Mouse (Mus musculus) embryonic facial prominence, embryonic 12.5 days (tissue): ENCODE measurements at regions not wholly inside any gene's neighbourhood (a gene's known extent, or its start where the extent isn't known, plus 50 kb on each side); places are given as distances from the start of the nearest gene placed in this dataset.

Experiments
- ATAC-seq: fragments of 200-750 bp; cut with Nextera tagmentation; 2 replicates; pipeline ENCODE4 v1.8.0; 2017; ENCODE audit not compliant: insufficient number of reproducible peaks, insufficient read depth, low FRiP score, low TSS enrichment
- H3K27ac ChIP-seq: fragments of 300-500 bp; sonication (generic); 2 replicates; pipeline ENCODE4 v1.5.1; 2016; ENCODE audit warnings: mild to moderate bottlenecking
- H3K27me3 ChIP-seq: fragments of 300-500 bp; sonication (generic); 2 replicates; pipeline ENCODE4 v1.6.1; 2016; ENCODE audit warnings: mild to moderate bottlenecking, moderate library complexity
- H3K36me3 ChIP-seq: fragments of 300-500 bp; sonication (generic); 2 replicates; pipeline ENCODE4 v1.6.1; 2016; ENCODE audit warnings: mild to moderate bottlenecking
- H3K4me1 ChIP-seq: fragments of 300-500 bp; sonication (generic); 2 replicates; pipeline ENCODE4 v1.6.1; 2016
- H3K4me2 ChIP-seq: fragments of 300-500 bp; sonication (generic); replicated peaks from 2 replicates; pipeline ENCODE4 v1.6.1; 2016; ENCODE audit warnings: mild to moderate bottlenecking, moderate library complexity
- H3K4me3 ChIP-seq: fragments of 300-500 bp; sonication (generic); 2 replicates; pipeline ENCODE4 v1.5.1; 2016; ENCODE audit warnings: mild to moderate bottlenecking
- H3K9ac ChIP-seq: fragments of 300-500 bp; sonication (generic); 2 replicates; pipeline ENCODE4 v1.6.1; 2016; ENCODE audit warnings: mild to moderate bottlenecking, moderate library complexity
- H3K9me3 ChIP-seq: fragments of 300-500 bp; sonication (generic); 2 replicates; pipeline ENCODE4 v1.6.1; 2016; ENCODE audit warnings: mild to moderate bottlenecking, moderate library complexity
- WGBS: fragments of 180-500 bp; shearing (Covaris S2); methylation state at CpG from one replicate; pipeline ENCODE4 v1.1.7; 2016; 5-methylcytosine and 5-hydroxymethylcytosine counted together

GRCm38 (mm10) chr14:105482644-105483351, 224.4 kb downstream of the Ndfip2 start:
- 6% methylated on average over 16 of the region's 16 CpGs for WGBS
- 0 out of 2 replicates have a peak overlapping the region, but pooled peaks have one; percentile 41 for H3K27ac ChIP-seq
- ATAC-seq = no peak

GRCm38 (mm10) chr14:105480048-105480447, 221.7 kb downstream of the Ndfip2 start:
- H3K4me3 ChIP-seq = peak overlapping the region; percentile 12; the same call in 1 of the 2 replicates

More at GRCm38 (mm10) chr14:105482644-105483351, 224.4 kb downstream of the Ndfip2 start:
- H3K4me2 ChIP-seq = peak overlapping the region; percentile 37
- peak overlapping the region; percentile 32; the same call in 1 of the 2 replicates for H3K9ac ChIP-seq
- H3K4me3 ChIP-seq = peak overlapping the region; percentile 1; the same call in 1 of the 2 replicates
- no peaks in the 10 kb centered on the region for H3K36me3 ChIP-seq
- H3K9me3 ChIP-seq = no peaks in the 10 kb centered on the region
- H3K4me1 ChIP-seq = peaks cover 20% of the 10 kb centered on the region
- no peaks in the 10 kb centered on the region for H3K27me3 ChIP-seq

DNA sequence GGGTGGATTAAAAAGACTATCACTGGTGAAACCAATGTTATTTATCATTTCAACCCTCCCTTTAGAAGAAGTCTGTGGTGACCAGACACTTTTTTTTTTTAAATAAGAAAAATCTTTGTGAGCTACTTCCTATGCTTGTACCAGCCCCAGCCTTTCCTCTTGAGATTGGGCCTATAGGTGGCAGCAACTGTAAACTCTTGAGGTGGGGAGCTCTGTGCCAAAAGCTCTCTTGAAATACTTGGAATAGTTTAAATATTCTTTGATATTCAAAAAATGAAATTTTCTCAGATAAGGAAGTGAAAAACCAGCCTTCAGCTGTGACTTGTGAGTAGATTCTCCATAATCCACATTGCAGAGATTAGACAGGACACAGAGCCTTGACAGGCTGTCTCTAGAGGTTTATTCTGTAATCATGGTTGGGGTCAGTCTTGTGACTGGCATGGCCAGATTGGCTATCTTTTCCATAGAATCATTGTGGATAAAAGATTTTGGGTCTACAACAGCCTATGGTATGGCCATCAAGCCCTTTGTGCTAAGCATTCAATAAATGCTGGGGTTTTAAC, 216.7 kb downstream of the Ndfip2 start:
- ATAC-seq = no peak
- Histone ChIP-seq H3K9me3 (no peaks in the 10 kb centered on the region), H3K36me3 (no peaks in the 10 kb centered on the region), H3K27ac (no peak overlapping the region), H3K9ac (no peak overlapping the region), H3K4me1 (peaks cover 3% of the 10 kb centered on the region), H3K4me2 (no peak overlapping the region), H3K27me3 (no peaks in the 10 kb centered on the region), H3K4me3 (no peak overlapping the region)

More at GRCm38 (mm10) chr14:105480048-105480447, 221.7 kb downstream of the Ndfip2 start:
- no peaks in the 10 kb centered on the region for H3K9me3 ChIP-seq
- H3K27ac ChIP-seq = peak overlapping the region; percentile 70
- no peak for ATAC-seq
- no peaks in the 10 kb centered on the region for H3K27me3 ChIP-seq
- H3K4me2 ChIP-seq = peak overlapping the region; percentile 41
- no peaks in the 10 kb centered on the region for H3K36me3 ChIP-seq
- WGBS = 14% methylated on average over 9 of the region's 9 CpGs
- peaks cover 20% of the 10 kb centered on the region for H3K4me1 ChIP-seq
- no peak overlapping the region for H3K9ac ChIP-seq

- Histone ChIP-seq H3K36me3 (no peaks in the 10 kb centered on the region), H3K27me3 (no peaks in the 10 kb centered on the region), H3K9me3 (no peaks in the 10 kb centered on the region), H3K4me2 (no peak overlapping the region), H3K27ac (no peak overlapping the region), H3K9ac (no peak overlapping the region), H3K4me1 (no peaks in the 10 kb centered on the region), H3K4me3 (no peak overlapping the region)
- ATAC-seq = no peak
- WGBS = 65% methylated on average over 3 of the region's 3 CpGs
Observed at GRCm38 (mm10) chr14:105448919-105449458, 190.6 kb downstream of the Ndfip2 start.

DNA sequence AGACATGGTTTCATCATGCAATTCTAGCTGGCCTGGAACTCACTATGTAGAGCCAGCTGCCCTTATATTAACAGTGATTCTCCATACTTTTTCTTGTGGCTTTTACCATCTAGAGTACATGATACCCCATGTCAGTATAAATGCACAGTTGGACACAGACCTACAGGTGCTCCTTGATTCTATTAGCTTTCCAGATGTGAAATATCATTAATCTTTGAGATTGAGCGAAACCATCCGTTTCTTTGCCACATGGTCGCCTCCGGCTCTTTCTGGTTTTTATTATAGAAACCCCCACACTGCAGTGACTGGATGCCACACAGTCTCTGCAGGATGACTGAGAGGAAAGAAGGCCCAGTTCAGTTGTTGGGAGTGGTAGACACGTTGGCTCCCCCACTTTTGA, 188.7 kb downstream of the Ndfip2 start:
- 50% methylated on average over 5 of the region's 5 CpGs for WGBS
- no peak overlapping the region for H3K4me3 ChIP-seq
- no peaks in the 10 kb centered on the region for H3K36me3 ChIP-seq
- no peak overlapping the region for H3K9ac ChIP-seq
- no peak for ATAC-seq
- no peaks in the 10 kb centered on the region for H3K27me3 ChIP-seq
- no peak overlapping the region for H3K27ac ChIP-seq
- H3K4me1 ChIP-seq = no peaks in the 10 kb centered on the region
- H3K9me3 ChIP-seq = no peaks in the 10 kb centered on the region
- H3K4me2 ChIP-seq = no peak overlapping the region

DNA sequence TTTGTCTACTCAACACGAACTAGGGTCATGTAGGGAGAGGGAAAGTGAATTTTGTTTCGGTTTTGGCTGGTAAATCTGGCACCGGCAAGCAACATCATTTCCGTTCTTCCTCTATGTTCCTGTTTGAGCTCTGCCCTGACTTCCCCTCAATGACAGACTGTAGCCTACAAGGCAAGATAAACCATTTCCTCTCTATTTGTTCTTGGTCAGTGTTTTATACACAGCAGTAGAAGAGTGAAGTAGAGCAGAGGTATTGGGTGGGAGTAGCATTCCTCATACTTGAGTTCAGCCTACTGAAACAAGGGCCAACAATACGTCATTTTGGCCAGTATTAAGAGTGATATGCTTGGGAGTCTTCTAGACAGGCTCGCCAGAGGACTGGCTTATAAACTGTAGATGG, 177.0 kb downstream of the Ndfip2 start:
- no peaks in the 10 kb centered on the region for H3K27me3 ChIP-seq
- WGBS = 87% methylated on average over 6 of the region's 6 CpGs
- no peak for ATAC-seq

GRCm38 (mm10) chr14:105433456-105433855, 175.1 kb downstream of the Ndfip2 start:
- no peaks in the 10 kb centered on the region for H3K36me3 ChIP-seq
- H3K9ac ChIP-seq = no peak overlapping the region
- no peak overlapping the region for H3K4me2 ChIP-seq
- 81% methylated on average over 2 of the region's 2 CpGs for WGBS
- H3K27me3 ChIP-seq = no peaks in the 10 kb centered on the region
- no peak for ATAC-seq
- no peaks in the 10 kb centered on the region for H3K9me3 ChIP-seq
- H3K27ac ChIP-seq = no peak overlapping the region
- H3K4me1 ChIP-seq = peaks cover 6% of the 10 kb centered on the region
- no peak overlapping the region for H3K4me3 ChIP-seq

More for the DNA sequence above, 177.0 kb downstream of the Ndfip2 start:
- Histone ChIP-seq H3K36me3 (no peaks in the 10 kb centered on the region), H3K9me3 (no peaks in the 10 kb centered on the region), H3K4me1 (peaks cover 6% of the 10 kb centered on the region), H3K4me2 (no peak overlapping the region), H3K27ac (no peak overlapping the region), H3K9ac (no peak overlapping the region), H3K4me3 (no peak overlapping the region)

DNA sequence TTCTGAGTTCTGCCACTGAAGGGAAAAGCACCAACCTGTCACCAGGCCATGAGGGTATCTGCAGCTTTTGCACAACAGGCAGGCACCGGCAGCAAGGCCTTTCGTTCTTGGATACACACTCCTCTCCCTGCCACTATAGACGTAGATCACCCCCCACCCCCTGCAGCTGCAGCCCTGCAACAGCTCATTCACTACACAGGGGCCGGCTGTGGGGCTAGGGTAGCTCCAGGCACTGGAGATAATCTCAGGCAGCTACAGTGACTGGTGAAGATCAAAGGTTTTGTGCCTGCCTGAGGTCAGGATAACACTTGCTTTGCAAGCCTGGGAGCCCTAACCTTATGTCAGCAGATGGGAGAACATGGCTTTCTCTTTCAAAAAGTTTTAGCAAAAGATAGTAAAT, 174.3 kb downstream of the Ndfip2 start:
- WGBS = 3% methylated on average over 4 of the region's 4 CpGs
- ATAC-seq = 0 out of 2 replicates have a peak, but pooled peaks have one; percentile 28
- Histone ChIP-seq H3K36me3 (no peaks in the 10 kb centered on the region), H3K4me3 (no peak overlapping the region), H3K9me3 (no peaks in the 10 kb centered on the region), H3K4me2 (no peak overlapping the region), H3K4me1 (peaks cover 8% of the 10 kb centered on the region), H3K27ac (no peak overlapping the region), H3K9ac (no peak overlapping the region), H3K27me3 (no peaks in the 10 kb centered on the region)

DNA sequence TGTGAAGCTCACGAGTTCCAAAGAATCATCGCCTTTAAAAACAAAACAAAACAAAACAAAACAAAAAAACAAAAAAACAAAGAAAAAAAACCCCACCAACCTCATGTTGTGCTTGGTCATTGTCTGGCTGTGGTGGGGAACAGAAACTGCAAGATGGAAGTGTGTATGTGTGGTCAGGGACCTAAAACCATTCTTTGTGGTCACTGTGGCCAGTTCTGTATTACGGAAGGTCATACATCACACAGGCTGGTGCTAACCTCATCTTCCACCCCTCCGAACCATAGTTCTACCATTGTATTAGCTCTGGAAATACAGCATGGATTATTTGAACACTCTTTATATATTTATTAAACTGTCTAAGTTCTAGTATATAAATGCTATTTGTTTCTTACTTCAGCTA, 173.2 kb downstream of the Ndfip2 start:
- Histone ChIP-seq H3K4me1 (peaks cover 14% of the 10 kb centered on the region), H3K4me2 (no peak overlapping the region), H3K9ac (no peak overlapping the region), H3K9me3 (no peaks in the 10 kb centered on the region), H3K27me3 (no peaks in the 10 kb centered on the region), H3K27ac (no peak overlapping the region), H3K4me3 (no peak overlapping the region), H3K36me3 (no peaks in the 10 kb centered on the region)
- 91% methylated on average over 4 of the region's 4 CpGs for WGBS
- ATAC-seq = no peak

DNA sequence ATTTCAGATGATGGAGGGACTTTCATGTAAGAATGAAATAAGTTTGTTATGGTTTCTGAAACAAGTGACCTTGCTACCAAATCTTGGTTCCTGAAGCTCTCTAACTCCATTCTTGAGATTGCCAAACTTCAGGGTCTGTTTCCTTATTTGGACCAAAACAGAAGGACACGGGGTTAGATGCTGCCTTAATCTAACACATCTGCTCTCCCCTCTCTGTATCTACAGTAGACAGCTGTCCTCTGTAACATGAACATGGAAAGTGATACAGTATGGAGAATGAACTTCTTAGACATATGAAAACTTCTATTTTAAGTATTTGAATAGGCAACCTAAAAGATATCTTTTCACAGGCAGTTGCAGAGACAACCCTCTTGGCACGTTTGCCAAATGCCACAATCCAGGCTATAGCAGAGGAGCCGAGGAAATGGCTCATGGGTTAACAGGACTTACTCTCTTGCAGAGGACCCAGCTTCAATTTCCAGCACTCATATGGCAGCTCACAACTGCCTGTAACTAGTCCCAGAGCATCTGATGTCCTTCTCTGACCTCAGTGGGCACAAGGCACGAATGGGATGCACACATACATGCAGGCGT, 171.4 kb downstream of the Ndfip2 start:
- H3K36me3 ChIP-seq = no peaks in the 10 kb centered on the region
- H3K27ac ChIP-seq = no peak overlapping the region
- no peak overlapping the region for H3K4me2 ChIP-seq
- peaks cover 16% of the 10 kb centered on the region for H3K4me1 ChIP-seq
- no peak for ATAC-seq
- WGBS = 65% methylated on average over 5 of the region's 5 CpGs
- no peak overlapping the region for H3K4me3 ChIP-seq
- no peaks in the 10 kb centered on the region for H3K9me3 ChIP-seq
- no peak overlapping the region for H3K9ac ChIP-seq
- no peaks in the 10 kb centered on the region for H3K27me3 ChIP-seq

DNA sequence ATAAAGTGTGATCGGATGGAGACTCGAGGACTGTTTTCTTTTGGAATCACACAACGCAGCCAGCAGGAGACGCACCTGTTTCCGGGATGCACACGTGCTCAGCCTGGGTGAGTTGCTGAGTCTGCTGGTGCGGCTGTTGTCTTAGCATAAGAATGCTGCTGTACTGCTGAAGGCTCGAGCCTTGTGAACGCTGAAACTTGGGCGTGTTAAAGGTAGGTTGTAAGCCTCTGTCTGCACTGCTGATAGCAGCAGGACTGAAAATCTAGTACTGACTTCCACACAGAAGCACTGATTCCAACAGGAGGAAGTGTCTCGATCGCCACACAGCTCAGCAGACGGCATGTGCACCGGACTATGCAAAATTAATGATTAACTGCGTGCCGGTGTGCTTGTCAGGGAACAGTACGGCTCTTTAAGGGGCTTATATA, 169.1 kb downstream of the Ndfip2 start:
- Histone ChIP-seq H3K27me3 (no peaks in the 10 kb centered on the region), H3K36me3 (no peaks in the 10 kb centered on the region), H3K4me2 (peak overlapping the region; percentile 31), H3K4me3 (no peak overlapping the region), H3K9ac (no peak overlapping the region), H3K9me3 (no peaks in the 10 kb centered on the region), H3K27ac (no peak overlapping the region), H3K4me1 (peaks cover 13% of the 10 kb centered on the region)
- 41% methylated on average over 17 of the region's 17 CpGs for WGBS
- no peak for ATAC-seq
